ENCODE assay signal across 8 mouse cellular contexts in genomic region chr10:93454652-93455014, GRCm38 (mm10). TPM values are rescaled to one million over a fixed set of nuclear protein-coding genes. Genes with fewer than 3 reads are reported as not detected.
A peak's percentile ranks its signal among the peaks of the same experiment; 100 is the strongest.
DNase-seq lines count a peak whose midpoint lies in the region; ATAC-seq and TF ChIP-seq lines count a peak whose summit lies in the region.

No protein-coding gene starts in this region.

- H3K4me1 ChIP-seq in cortical plate, adult 2 months (ENCODE audit: control insufficient read depth, insufficient read depth, low read length), result peaks cover 2% of the 10 kb centered on the region
- H3K4me1 ChIP-seq in hindbrain, embryonic 15.5 days (replicated peaks), result peaks cover 20% of the 10 kb centered on the region
- H3K4me1 ChIP-seq in midbrain, embryonic 14.5 days (ENCODE audit: control insufficient read depth, insufficient read depth, low read length), result peaks cover 5% of the 10 kb centered on the region; the same call in 1 of the 2 replicates

- DNase-seq in kidney, adult 9 months, result peak; percentile 16
- no peak for DNase-seq in kidney, postnatal 25 days
- DNase-seq in midbrain, embryonic 14.5 days, result no peak
- DNase-seq in layer of hippocampus, postnatal 36 days, result no peak
- no peak for DNase-seq in gastrocnemius, adult 18-20 months (ENCODE audit: low spot score)

- peak overlapping the region; percentile 77 for H3K4me2 ChIP-seq in hindbrain, embryonic 15.5 days
- peak overlapping the region; percentile 89 for H3K4me2 ChIP-seq in midbrain, embryonic 14.5 days (ENCODE audit: low read length)

- H3K4me3 ChIP-seq in cortical plate, adult 2 months (ENCODE audit: insufficient read depth, low read length), result peak overlapping the region; percentile 91; the same call in 1 of the 2 replicates
- H3K4me3 ChIP-seq in hindbrain, embryonic 15.5 days, result peak overlapping the region; percentile 86
- H3K4me3 ChIP-seq in midbrain, embryonic 14.5 days (replicated peaks; ENCODE audit: low read depth, low read length), result peak overlapping the region; percentile 81

- H3K36me3 ChIP-seq in hindbrain, embryonic 15.5 days, result no peaks in the 10 kb centered on the region
- H3K36me3 ChIP-seq in midbrain, embryonic 14.5 days (ENCODE audit: control insufficient read depth, insufficient read depth, low read length), result no peaks in the 10 kb centered on the region

- no peak for TF ChIP-seq CTCF in cortical plate, adult 2 months (IDR thresholded peaks at IDR 0.05; ENCODE audit: extremely low read depth, insufficient read depth, low read length)

- no peak for ATAC-seq in hindbrain, embryonic 15.5 days (ENCODE audit: low FRiP score, low read depth)
- no peak for ATAC-seq in midbrain, embryonic 14.5 days (ENCODE audit: low FRiP score, low TSS enrichment)
- no peak for ATAC-seq in megakaryocyte progenitor cell, adult 5-6 weeks (replicated peaks; ENCODE audit: poor library complexity)

- no peak overlapping the region for H3K27ac ChIP-seq in cortical plate, adult 2 months (ENCODE audit: insufficient read depth, low read length)
- no peak overlapping the region for H3K27ac ChIP-seq in hindbrain, embryonic 15.5 days (replicated peaks)
- H3K27ac ChIP-seq in midbrain, embryonic 14.5 days (replicated peaks; ENCODE audit: low read depth, low read length), result no peak overlapping the region

- WGBS in hindbrain, embryonic 15.5 days, result 71% methylated on average over 7 of the region's 7 CpGs
- WGBS in midbrain, embryonic 14.5 days, result 68% methylated on average over 7 of the region's 7 CpGs

- TF ChIP-seq POLR2A in cortical plate, adult 2 months (IDR thresholded peaks at IDR 0.05; ENCODE audit: extremely low read depth, insufficient read depth, low read length), result no peak

- no peak overlapping the region for H3K9ac ChIP-seq in hindbrain, embryonic 15.5 days
- H3K9ac ChIP-seq in midbrain, embryonic 14.5 days (replicated peaks; ENCODE audit: low read length), result 0 out of 2 replicates have a peak overlapping the region, but pooled peaks have one; percentile 82

- H3K9me3 ChIP-seq in hindbrain, embryonic 15.5 days, result no peaks in the 10 kb centered on the region
- no peaks in the 10 kb centered on the region for H3K9me3 ChIP-seq in midbrain, embryonic 14.5 days (ENCODE audit: control insufficient read depth, low read length)

- H3K27me3 ChIP-seq in hindbrain, embryonic 15.5 days, result no peaks in the 10 kb centered on the region
- H3K27me3 ChIP-seq in midbrain, embryonic 14.5 days (ENCODE audit: control insufficient read depth, insufficient read depth, low read length), result no peaks in the 10 kb centered on the region

RNA-seq across cellular contexts. Expression of gene Lta4h, which starts 1.4 kb away (rescaled TPM):
- 58.3 and 59.6 TPM in 2 replicates for polyA plus RNA-seq in cortical plate, adult 2 months (2012; rRNA removed)
- 84.7 and 90.2 TPM in 2 replicates for polyA plus RNA-seq in hindbrain, embryonic 15.5 days (2015; fragmentation: Nextera tagmentation; extraction: Ambion mirVana)
- 73.0 and 99.3 TPM in 2 replicates for polyA plus RNA-seq in midbrain, embryonic 14.5 days (2014; fragmentation: Nextera tagmentation; extraction: Ambion mirVana)
- 10 to 100 TPM; 53.5 to 59.1 TPM for total RNA-seq in layer of hippocampus, postnatal 36 days (2021)
- total RNA-seq in megakaryocyte progenitor cell, adult 5-6 weeks (2015), result 1,064 and 1,073 TPM in 2 replicates
- total RNA-seq in megakaryocyte progenitor cell, adult 5-6 weeks (2017), result 756 and 853 TPM in 2 replicates
- total RNA-seq in gastrocnemius, adult 18-20 months (2021), result 10 to 100 TPM; 23.2 to 26.3 TPM

RNA-seq across cellular contexts. Expression of gene Hal, which starts 33.9 kb away (rescaled TPM):
- polyA plus RNA-seq in cortical plate, adult 2 months (2012; rRNA removed), result 0.04 TPM in 1 of 2 replicates, not detected in the other
- 0.14 and 0.20 TPM in 2 replicates for polyA plus RNA-seq in hindbrain, embryonic 15.5 days (2015; fragmentation: Nextera tagmentation; extraction: Ambion mirVana)
- polyA plus RNA-seq in midbrain, embryonic 14.5 days (2014; fragmentation: Nextera tagmentation; extraction: Ambion mirVana), result 0.27 TPM in 1 of 2 replicates, not detected in the other
- total RNA-seq in layer of hippocampus, postnatal 36 days (2021), result under 1 TPM in 1 of 2 experiments, not detected in 1; 0.25 TPM
- total RNA-seq in megakaryocyte progenitor cell, adult 5-6 weeks (2015), result 0.42 and 0.71 TPM in 2 replicates
- 1.1 TPM in 2 replicates for total RNA-seq in megakaryocyte progenitor cell, adult 5-6 weeks (2017)
- total RNA-seq in gastrocnemius, adult 18-20 months (2021), result under 1 TPM; 0.26 to 0.62 TPM

Comparison
In these comparisons a context has a peak if more than half of its experiments do, and no peak if none do; other contexts are left out.
1. RNA of gene Lta4h, which starts 1.4 kb away (total RNA-seq): 756 to 1,073 TPM in megakaryocyte progenitor cell, adult 5-6 weeks; 53.5 to 59.1 TPM in layer of hippocampus, postnatal 36 days and 23.2 to 26.3 TPM in gastrocnemius, adult 18-20 months; every median in the first group is over 10 times any median in the second.
2. Peak in every context shown above with its lines, with median percentiles within 50 percentile points of each other: H3K4me3 ChIP-seq.